8 mouse cellular contexts compared by ENCODE assay signal in genomic region chr5:32230372-32230771, GRCm38 (mm10). TPM values are rescaled to one million over a fixed set of nuclear protein-coding genes. Genes with fewer than 3 reads are reported as not detected.
A peak's percentile ranks its signal among the peaks of the same experiment; 100 is the strongest.
DNase-seq lines count a peak whose midpoint lies in the region; ATAC-seq and TF ChIP-seq lines count a peak whose summit lies in the region.
"Had no signal": no experiment of that assay in that cellular context is flagged by ENCODE, and none has a peak within 500 bp of the region (broad histone marks: within the 10 kb centered on the region; RNA-seq: fewer than 3 reads in every experiment).

No protein-coding gene starts in this region.

- ATAC-seq in forebrain, embryonic 14.5 days, result no peak

- no peak overlapping the region for H3K4me2 ChIP-seq in CH12.LX (ENCODE audit: insufficient read depth, low read depth, poor library complexity, severe bottlenecking)
- no peak overlapping the region for H3K4me2 ChIP-seq in forebrain, embryonic 14.5 days (ENCODE audit: low read length)
- H3K4me2 ChIP-seq: midbrain, embryonic 12.5 days had no signal

- no peak overlapping the region for H3K4me3 ChIP-seq in kidney, adult 2 months (ENCODE audit: insufficient read depth, low read depth, low read length)
- H3K4me3 ChIP-seq in CH12.LX (replicated peaks in 1 of 3; ENCODE audit: low read depth in 2 of 3, low read length in 2 of 3, poor library complexity in 1 of 3), result no peak overlapping the region
- no peak overlapping the region for H3K4me3 ChIP-seq in forebrain, embryonic 14.5 days (ENCODE audit: low read depth, low read length)
- H3K4me3 ChIP-seq: midbrain, embryonic 12.5 days had no signal

- no peaks in the 10 kb centered on the region for H3K4me1 ChIP-seq in kidney, adult 2 months (ENCODE audit: control insufficient read depth, insufficient read depth, low read length)
- H3K4me1 ChIP-seq in CH12.LX (ENCODE audit: control insufficient read depth in 1 of 2, insufficient read depth in 2 of 2), result no peaks in the 10 kb centered on the region
- H3K4me1 ChIP-seq in forebrain, embryonic 14.5 days (ENCODE audit: control insufficient read depth, insufficient read depth, low read length), result no peaks in the 10 kb centered on the region
- H3K4me1 ChIP-seq: midbrain, embryonic 12.5 days had no signal

- H3K9ac ChIP-seq in CH12.LX (ENCODE audit: insufficient read depth, low read depth), result no peak overlapping the region
- no peak overlapping the region for H3K9ac ChIP-seq in forebrain, embryonic 14.5 days (ENCODE audit: low read length)
- H3K9ac ChIP-seq: midbrain, embryonic 12.5 days had no signal

- no peaks in the 10 kb centered on the region for H3K79me2 ChIP-seq in CH12.LX (replicated peaks; ENCODE audit: control insufficient read depth, extremely low read depth, insufficient read depth, poor library complexity, severe bottlenecking)

- TF ChIP-seq CTCF in kidney, adult 2 months (conservative IDR thresholded peaks at IDR 0.05; ENCODE audit: insufficient read depth, insufficient read length, low read depth, low read length), result peak; percentile 68
- peak; percentile 75 to 78 for TF ChIP-seq CTCF in CH12.LX (conservative IDR thresholded peaks at IDR 0.05 in 1 of 2, IDR thresholded peaks at IDR 0.05 in 1 of 2; ENCODE audit: low read depth in 2 of 2, low read length in 2 of 2)

- H3K36me3 ChIP-seq in kidney, adult 2 months (ENCODE audit: control insufficient read depth, insufficient read depth, low read length), result no peaks in the 10 kb centered on the region
- H3K36me3 ChIP-seq in CH12.LX (replicated peaks in 1 of 2; ENCODE audit: control insufficient read depth in 1 of 2, insufficient read depth in 1 of 2, low read length in 1 of 2), result no peaks in the 10 kb centered on the region
- no peaks in the 10 kb centered on the region for H3K36me3 ChIP-seq in forebrain, embryonic 14.5 days (ENCODE audit: control insufficient read depth, insufficient read depth, low read length)
- H3K36me3 ChIP-seq: midbrain, embryonic 12.5 days had no signal

- no peak for TF ChIP-seq EP300 in CH12.LX (IDR thresholded peaks at IDR 0.05; ENCODE audit: low read length)

- 57% methylated on average over 4 of the region's 4 CpGs for WGBS in kidney, adult 2 months
- WGBS in forebrain, embryonic 14.5 days, result 35% methylated on average over 4 of the region's 4 CpGs

- TF ChIP-seq RAD21 in CH12.LX (IDR thresholded peaks at IDR 0.05; ENCODE audit: low read depth, low read length), result peak; percentile 76

- H3K27ac ChIP-seq in kidney, adult 2 months (ENCODE audit: insufficient read depth, low read depth, low read length), result no peak overlapping the region
- H3K27ac ChIP-seq in CH12.LX (ENCODE audit: insufficient read depth, low read depth), result no peak overlapping the region
- no peak overlapping the region for H3K27ac ChIP-seq in forebrain, embryonic 14.5 days (ENCODE audit: low read depth, low read length)
- H3K27ac ChIP-seq: midbrain, embryonic 12.5 days had no signal

- no peak for TF ChIP-seq POLR2A in kidney, adult 2 months (IDR thresholded peaks at IDR 0.05; ENCODE audit: low read depth, low read length)
- TF ChIP-seq POLR2A in CH12.LX (IDR thresholded peaks at IDR 0.05; ENCODE audit: low read depth, low read length), result no peak

- H3K27me3 ChIP-seq in kidney, adult 2 months (replicated peaks; ENCODE audit: control insufficient read depth, insufficient read depth, low read length), result no peaks in the 10 kb centered on the region
- no peaks in the 10 kb centered on the region for H3K27me3 ChIP-seq in CH12.LX (replicated peaks)
- no peaks in the 10 kb centered on the region for H3K27me3 ChIP-seq in forebrain, embryonic 14.5 days (replicated peaks; ENCODE audit: control insufficient read depth, insufficient read depth, low read length)
- H3K27me3 ChIP-seq: midbrain, embryonic 12.5 days had no signal

- no peak for DNase-seq in kidney, adult 2 months
- DNase-seq in kidney, adult 11 months, result no peak
- DNase-seq in CH12.LX (ENCODE audit: extremely low read depth), result peak; percentile 48
- peak; percentile 13 for DNase-seq in Muller cell, postnatal 12 days (ENCODE audit: inconsistent ontology term)
- peak; percentile 17 for DNase-seq in kidney, postnatal 14 days
- peak; percentile 41 for DNase-seq in thymus, postnatal 0 days (ENCODE audit: low spot score)
- DNase-seq in forebrain, embryonic 14.5 days (ENCODE audit: low spot score), result no peak

- H3K9me3 ChIP-seq in CH12.LX (replicated peaks; ENCODE audit: low read length), result no peaks in the 10 kb centered on the region
- H3K9me3 ChIP-seq in forebrain, embryonic 14.5 days (replicated peaks; ENCODE audit: control insufficient read depth, low read length), result no peaks in the 10 kb centered on the region
- H3K9me3 ChIP-seq: midbrain, embryonic 12.5 days had no signal

- in situ Hi-C loops in CH12.LX (cut with MboI; ENCODE audit: low pct_ligation_motif_present, low pct_unique_long_range_greater_than_20kb, low sequenced_read_pairs), result loop anchor here (10.0 kb wide), 1 partner anchor 284 kb away; no protein-coding TSS in a partner anchor

- dilution Hi-C loops in CH12.LX (cut with MboI; ENCODE audit: extremely low pct_ligation_motif_present, extremely low pct_unique_long_range_greater_than_20kb, low sequenced_read_pairs), result no loop called here

TF ChIP-seq in CH12.LX, 34 proteins besides CTCF, POLR2A, EP300 and RAD21:
- TF ChIP-seq HCFC1 (IDR thresholded peaks at IDR 0.05; ENCODE audit: low read depth, low read length), result no peak
- no peak for TF ChIP-seq ELF1 (IDR thresholded peaks at IDR 0.05; ENCODE audit: low read depth, low read length)
- 0 out of 2 replicates have a peak, but pooled peaks have one; percentile 1 for TF ChIP-seq ZC3H11A (IDR thresholded peaks at IDR 0.05; ENCODE audit: low read depth, low read length)
- no peak for TF ChIP-seq POLR2AphosphoS2 (IDR thresholded peaks at IDR 0.05; ENCODE audit: low read depth, low read length)
- no peak for TF ChIP-seq IRF4 (IDR thresholded peaks at IDR 0.05; ENCODE audit: low read depth, low read length)
- TF ChIP-seq TBP (conservative IDR thresholded peaks at IDR 0.05; ENCODE audit: low read depth, low read length), result no peak
- no peak for TF ChIP-seq CHD2 (IDR thresholded peaks at IDR 0.05; ENCODE audit: low read length)
- peak; percentile 73 for TF ChIP-seq SMC3 (IDR thresholded peaks at IDR 0.05; ENCODE audit: low read depth, low read length)
- TF ChIP-seq RCOR1 (conservative IDR thresholded peaks at IDR 0.05; ENCODE audit: low read depth, low read length), result no peak
- TF ChIP-seq MAX (IDR thresholded peaks at IDR 0.05; ENCODE audit: low read length), result no peak
- TF ChIP-seq ETS1 (conservative IDR thresholded peaks at IDR 0.05; ENCODE audit: low read depth, low read length), result no peak
- TF ChIP-seq MEF2A (IDR thresholded peaks at IDR 0.05; ENCODE audit: borderline replicate concordance, low read depth, low read length), result no peak
- TF ChIP-seq USF1 (IDR thresholded peaks at IDR 0.05; ENCODE audit: low read depth, low read length), result no peak
- TF ChIP-seq MXI1 (IDR thresholded peaks at IDR 0.05; ENCODE audit: low read depth, low read length), result no peak

RNA-seq across cellular contexts. Expression of gene Plb1, which starts 2.1 kb away (rescaled TPM):
- polyA plus RNA-seq in kidney, adult 2 months (2012; rRNA removed), result 0.02 and 0.03 TPM in 2 replicates
- 0.42 and 0.51 TPM in 2 replicates for total RNA-seq in CH12.LX (2012; rRNA removed)
- total RNA-seq in CH12.LX (2014; rRNA removed), result 0.66 and 0.85 TPM in 2 replicates
- polyA plus RNA-seq in CH12.LX (2012; ENCODE audit: insufficient read length, low read depth), result 1.4 and 2.3 TPM in 2 replicates
- 8.8 and 10.7 TPM in 2 replicates for polyA plus RNA-seq in thymus, postnatal 0 days (2015; fragmentation: Nextera tagmentation; extraction: Ambion mirVana)
- polyA plus RNA-seq in forebrain, embryonic 14.5 days (2014; fragmentation: Nextera tagmentation; extraction: Ambion mirVana), result 0.09 TPM in 1 of 2 replicates, not detected in the other

Comparison
In these comparisons a context has a peak if more than half of its experiments do, and no peak if none do; other contexts are left out.
1. DNase-seq: peak in CH12.LX (single experiment), Muller cell, postnatal 12 days (single experiment), kidney, postnatal 14 days (single experiment) and thymus, postnatal 0 days (single experiment); none in kidney, adult 2 months (single experiment), kidney, adult 11 months (single experiment) and forebrain, embryonic 14.5 days (single experiment).